Mouse (Mus musculus): ENCODE measurements at regions not wholly inside any gene's neighbourhood (a gene's known extent, or its start where the extent isn't known, plus 50 kb on each side); places are given as distances from the start of the nearest gene placed in this dataset.

GRCm38 (mm10) chr13:34395504-34395903 is 50.5 kb upstream of the Slc22a23 start:
- DNase-seq (ENCODE audit: low spot score in 2 of 2): no peak

- no peak for DNase-seq (ENCODE audit: low spot score in 2 of 2)
These were observed 50.0 kb upstream of the Slc22a23 start for GRCm38 (mm10) chr13:34395010-34395409.
